Mouse (Mus musculus): ENCODE results near the gene Gm8024.
"Not testable (repeated sequence)": the region's sequence is repeated elsewhere in the genome, so short reads cannot be mapped to it uniquely, and the experiment has no call there.

Gm8024 gene

GRCm38 (mm10) chr14:42524182-42524581 lies at the start of gene Gm8024:
Gene Gm8024, minus strand, starts transcription at chr14:42524282.
- not testable (repeated sequence) for DNase-seq

DNA sequence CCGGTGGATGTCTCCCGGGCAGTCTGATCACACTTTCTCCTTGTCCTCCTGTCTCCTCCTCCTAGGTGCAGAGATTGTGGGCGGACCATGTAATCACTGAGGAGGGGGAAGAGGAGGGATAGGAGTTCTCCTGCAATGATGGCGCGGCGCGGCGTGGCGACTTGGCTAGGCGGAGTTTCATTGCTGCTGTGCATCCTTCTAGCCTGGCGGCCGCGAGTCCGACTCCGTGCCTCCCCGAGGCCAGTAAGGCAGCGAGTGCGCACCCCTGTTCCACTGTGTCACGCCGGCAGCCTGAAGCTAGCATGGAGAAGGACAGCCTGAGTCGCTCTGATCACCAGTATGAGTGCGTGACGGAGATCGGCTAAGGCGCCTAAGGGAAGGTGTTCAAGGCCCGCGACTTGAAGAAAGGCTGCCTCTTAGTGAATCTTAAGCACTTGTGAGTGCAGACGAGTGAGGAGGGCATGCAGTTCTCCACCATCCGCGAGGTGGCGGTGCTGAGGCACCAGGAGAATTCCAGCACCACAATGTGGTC lies 19.2 kb upstream of the Gm8024 start:
- peak; percentile 15 to 45 for DNase-seq

- not testable (repeated sequence) for DNase-seq
Observed at GRCm38 (mm10) chr14:42542316-42543169, 18.5 kb upstream of the Gm8024 start.

GRCm38 (mm10) chr14:42502249-42502648 lies 21.8 kb downstream of the Gm8024 start, which contains the start of gene Gm8020:
Gene Gm8020, minus strand, starts transcription at chr14:42502349.
- not testable (repeated sequence) for DNase-seq

All from kidney, adult 8-10 months (tissue).